Mouse (Mus musculus) intestine, embryonic 14.5 days (tissue): ENCODE results near the gene 2010111I01Rik. TPM values are rescaled to one million over a fixed set of nuclear protein-coding genes. Genes with fewer than 3 reads are reported as not detected.

Experiments used
- ATAC-seq: fragments of 200-750 bp; cut with Nextera tagmentation; replicated peaks from 2 replicates; pipeline ENCODE4 v1.8.0; 2017; ENCODE audit warnings: low read depth, moderate number of reproducible peaks, moderate TSS enrichment, moderate library complexity; ENCODE audit not compliant: low FRiP score, low TSS enrichment
- DNase-seq: peaks from one replicate; pipeline ENCODE4 v3.0.0-alpha.2; 2018; ENCODE audit warnings: low spot score
- H3K27ac ChIP-seq: fragments of 300-500 bp; sonication (generic); 2 replicates; pipeline ENCODE4 v1.5.1; 2014; ENCODE audit warnings: low read depth, mild to moderate bottlenecking, control low read depth
- H3K27me3 ChIP-seq: fragments of 300-500 bp; sonication (generic); replicated peaks from 2 replicates; pipeline ENCODE4 v1.6.1; 2014; ENCODE audit warnings: low read length, control low read depth; ENCODE audit not compliant: control insufficient read depth, insufficient read depth
- H3K36me3 ChIP-seq: fragments of 300-500 bp; sonication (generic); 2 replicates; pipeline ENCODE4 v1.6.1; 2014; ENCODE audit warnings: low read length, control low read depth; ENCODE audit not compliant: control insufficient read depth, insufficient read depth
- H3K4me1 ChIP-seq: fragments of 300-500 bp; sonication (generic); replicated peaks from 2 replicates; pipeline ENCODE4 v1.6.1; 2014; ENCODE audit warnings: low read length, control low read depth, mixed read lengths; ENCODE audit not compliant: control insufficient read depth, insufficient read depth
- H3K4me2 ChIP-seq: fragments of 300-500 bp; sonication (generic); 2 replicates; pipeline ENCODE4 v1.6.1; 2014; ENCODE audit warnings: low read length
- H3K4me3 ChIP-seq: fragments of 300-500 bp; sonication (generic); 2 replicates; pipeline ENCODE4 v1.5.1; 2014; ENCODE audit warnings: low read depth, low read length, control low read depth, mixed read lengths
- H3K9ac ChIP-seq: fragments of 300-500 bp; sonication (generic); 2 replicates; pipeline ENCODE4 v1.6.1; 2014; ENCODE audit warnings: mild to moderate bottlenecking, low read length
- H3K9me3 ChIP-seq: fragments of 300-500 bp; sonication (generic); 2 replicates; pipeline ENCODE4 v1.6.1; 2016; ENCODE audit warnings: low read length, control low read depth; ENCODE audit not compliant: control insufficient read depth
- WGBS: fragments of 180-500 bp; shearing (Covaris S2); extraction: QIAGEN DNeasy Blood & Tissue Kit; methylation state at CpG from one replicate; pipeline ENCODE4 v1.1.7; 2014; 5-methylcytosine and 5-hydroxymethylcytosine counted together
- polyA plus RNA-seq: library from polyadenylated mRNA; unstranded; fragments of >200 nt; fragmentation: Nextera tagmentation; extraction: Ambion mirVana; gene quantifications from 2 replicates; pipeline ENCODE4 v1.2.1, GENCODE M21; 2014

2010111I01Rik gene
- polyA plus RNA-seq, 1 experiment from 2014 or later, result 135 TPM

GRCm38 (mm10) chr13:63294359-63295193, 329.9 kb downstream of the 2010111I01Rik start:
- WGBS, result 36% methylated on average over 15 of the region's 15 CpGs

GRCm38 (mm10) chr13:63296300-63296699, 331.6 kb downstream of the 2010111I01Rik start:
- Histone ChIP-seq H3K4me1 (peaks cover 24% of the 10 kb centered on the region), H3K4me2 (no peak overlapping the region), H3K27ac (no peak overlapping the region), H3K9me3 (no peaks in the 10 kb centered on the region), H3K27me3 (no peaks in the 10 kb centered on the region), H3K36me3 (peaks cover 81% of the 10 kb centered on the region), H3K4me3 (no peak overlapping the region), H3K9ac (no peak overlapping the region)
- 88% methylated on average over 11 of the region's 11 CpGs for WGBS
- no peak for DNase-seq
- no peak for ATAC-seq

More at GRCm38 (mm10) chr13:63294359-63295193, 329.9 kb downstream of the 2010111I01Rik start:
- H3K4me2 ChIP-seq, result peak overlapping the region; percentile 11; the same call in 1 of the 2 replicates
- peaks cover 81% of the 10 kb centered on the region for H3K36me3 ChIP-seq
- no peaks in the 10 kb centered on the region for H3K27me3 ChIP-seq
- DNase-seq (no peak), ATAC-seq (0 out of 2 replicates have a peak, but pooled peaks have one; percentile 25)
- H3K27ac ChIP-seq, result peak overlapping the region; percentile 77
- no peaks in the 10 kb centered on the region for H3K9me3 ChIP-seq
- no peak overlapping the region for H3K4me3 ChIP-seq
- no peak overlapping the region for H3K9ac ChIP-seq
- H3K4me1 ChIP-seq, result peaks cover 24% of the 10 kb centered on the region

GRCm38 (mm10) chr13:63297003-63297402, 332.3 kb downstream of the 2010111I01Rik start:
- H3K4me1 ChIP-seq, result peaks cover 23% of the 10 kb centered on the region
- DNase-seq (no peak), ATAC-seq (no peak)
- WGBS, result 97% methylated on average over 2 of the region's 2 CpGs
- no peaks in the 10 kb centered on the region for H3K9me3 ChIP-seq
- no peak overlapping the region for H3K4me3 ChIP-seq
- no peak overlapping the region for H3K27ac ChIP-seq
- H3K9ac ChIP-seq, result no peak overlapping the region
- H3K27me3 ChIP-seq, result no peaks in the 10 kb centered on the region
- H3K36me3 ChIP-seq, result peaks cover 81% of the 10 kb centered on the region
- no peak overlapping the region for H3K4me2 ChIP-seq

- no peak overlapping the region for H3K27ac ChIP-seq
- no peak overlapping the region for H3K9ac ChIP-seq
- 90% methylated on average over 3 of the region's 3 CpGs for WGBS
- no peaks in the 10 kb centered on the region for H3K9me3 ChIP-seq
- H3K27me3 ChIP-seq, result no peaks in the 10 kb centered on the region
- no peak overlapping the region for H3K4me3 ChIP-seq
- peaks cover 22% of the 10 kb centered on the region for H3K4me1 ChIP-seq
- H3K4me2 ChIP-seq, result no peak overlapping the region
- DNase-seq, result no peak
- no peak for ATAC-seq
- peaks cover 86% of the 10 kb centered on the region for H3K36me3 ChIP-seq
These were observed 333.2 kb downstream of the 2010111I01Rik start for GRCm38 (mm10) chr13:63297933-63298332.

- no peaks in the 10 kb centered on the region for H3K27me3 ChIP-seq
- no peak overlapping the region for H3K27ac ChIP-seq
- H3K4me1 ChIP-seq, result peaks cover 14% of the 10 kb centered on the region
- ATAC-seq (no peak), DNase-seq (no peak)
- H3K4me3 ChIP-seq, result no peak overlapping the region
- H3K36me3 ChIP-seq, result peaks cover 93% of the 10 kb centered on the region
- no peak overlapping the region for H3K9ac ChIP-seq
- 91% methylated on average over 5 of the region's 5 CpGs for WGBS
- H3K9me3 ChIP-seq, result no peaks in the 10 kb centered on the region
- no peak overlapping the region for H3K4me2 ChIP-seq
These were observed 334.2 kb downstream of the 2010111I01Rik start for GRCm38 (mm10) chr13:63298931-63299330.

GRCm38 (mm10) chr13:63300929-63301328, 336.2 kb downstream of the 2010111I01Rik start:
- peaks cover 87% of the 10 kb centered on the region for H3K36me3 ChIP-seq
- H3K9ac ChIP-seq, result no peak overlapping the region
- WGBS, result 84% methylated on average over 7 of the region's 7 CpGs
- H3K9me3 ChIP-seq, result no peaks in the 10 kb centered on the region
- no peaks in the 10 kb centered on the region for H3K27me3 ChIP-seq
- DNase-seq (no peak), ATAC-seq (no peak)
- peak overlapping the region; percentile 2; the same call in 1 of the 2 replicates for H3K27ac ChIP-seq
- no peak overlapping the region for H3K4me2 ChIP-seq
- H3K4me3 ChIP-seq, result no peak overlapping the region
- no peaks in the 10 kb centered on the region; the same call in 1 of the 2 replicates for H3K4me1 ChIP-seq

GRCm38 (mm10) chr13:63301764-63302209, 337.1 kb downstream of the 2010111I01Rik start:
- no peaks in the 10 kb centered on the region for H3K27me3 ChIP-seq
- H3K27ac ChIP-seq, result no peak overlapping the region
- no peaks in the 10 kb centered on the region; the same call in 1 of the 2 replicates for H3K4me1 ChIP-seq
- no peak overlapping the region for H3K4me2 ChIP-seq
- WGBS, result 33% methylated on average over 3 of the region's 3 CpGs
- H3K36me3 ChIP-seq, result peaks cover 83% of the 10 kb centered on the region
- DNase-seq, result no peak
- H3K9me3 ChIP-seq, result no peaks in the 10 kb centered on the region
- H3K4me3 ChIP-seq, result no peak overlapping the region
- 0 out of 2 replicates have a peak, but pooled peaks have one; percentile 8 for ATAC-seq
- H3K9ac ChIP-seq, result no peak overlapping the region

- H3K9ac ChIP-seq, result no peak overlapping the region
- no peak overlapping the region for H3K4me3 ChIP-seq
- DNase-seq, result no peak
- H3K4me2 ChIP-seq, result no peak overlapping the region
- peaks cover 77% of the 10 kb centered on the region for H3K36me3 ChIP-seq
- no peak for ATAC-seq
- no peaks in the 10 kb centered on the region for H3K27me3 ChIP-seq
- 88% methylated on average over 5 of the region's 5 CpGs for WGBS
- H3K9me3 ChIP-seq, result no peaks in the 10 kb centered on the region
- H3K27ac ChIP-seq, result no peak overlapping the region
- H3K4me1 ChIP-seq, result no peaks in the 10 kb centered on the region; the same call in 1 of the 2 replicates
These were observed 337.7 kb downstream of the 2010111I01Rik start for GRCm38 (mm10) chr13:63302381-63302780.
